8 mouse cellular contexts compared by ENCODE assay signal in the genomic region with DNA sequence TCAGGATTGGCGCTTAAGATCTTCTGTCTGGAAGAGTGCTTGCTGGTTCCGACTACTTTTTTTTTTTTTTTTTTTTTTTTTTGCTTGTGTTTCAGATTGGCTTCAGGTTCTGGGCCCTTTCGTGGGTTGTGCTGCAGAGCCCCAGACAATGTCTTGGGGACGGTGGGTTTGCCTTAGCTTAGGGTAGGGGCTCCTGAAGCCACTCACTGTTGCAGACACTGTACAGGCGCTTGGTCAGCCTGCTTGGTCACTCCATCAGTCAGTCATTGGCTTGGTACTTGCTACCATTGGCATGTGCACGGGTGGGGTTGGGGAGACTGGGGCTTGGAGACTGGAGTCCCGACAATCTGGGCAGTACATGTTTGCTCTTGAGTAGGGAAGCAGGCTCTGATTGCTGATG.
DNase-seq lines count a peak whose midpoint lies in the region; ATAC-seq lines count a peak whose summit lies in the region.

No protein-coding gene starts in this region.

- H3K4me2 ChIP-seq in heart, embryonic 13.5 days, result peak overlapping the region; percentile 83
- peak overlapping the region; percentile 64 for H3K4me2 ChIP-seq in embryonic facial prominence, embryonic 11.5 days (ENCODE audit: low read depth, low read length)
- peak overlapping the region; percentile 55 for H3K4me2 ChIP-seq in hindbrain, embryonic 14.5 days (replicated peaks)
- H3K4me2 ChIP-seq in midbrain, embryonic 12.5 days (replicated peaks), result peak overlapping the region; percentile 75

- peaks cover 21% of the 10 kb centered on the region for H3K4me1 ChIP-seq in heart, embryonic 13.5 days
- no peaks in the 10 kb centered on the region; the same call in none of the 2 replicates for H3K4me1 ChIP-seq in embryonic facial prominence, embryonic 11.5 days (ENCODE audit: control insufficient read depth, insufficient read depth, low read length)
- peaks cover 4% of the 10 kb centered on the region; the same call in 1 of the 2 replicates for H3K4me1 ChIP-seq in hindbrain, embryonic 14.5 days (replicated peaks; ENCODE audit: control insufficient read depth, insufficient read depth, low read length)
- peaks cover 17% of the 10 kb centered on the region for H3K4me1 ChIP-seq in midbrain, embryonic 12.5 days

- ATAC-seq in heart, embryonic 13.5 days (ENCODE audit: extremely low read depth, insufficient number of reproducible peaks, low FRiP score, low TSS enrichment), result no peak
- ATAC-seq in embryonic facial prominence, embryonic 11.5 days (replicated peaks; ENCODE audit: insufficient number of reproducible peaks, low FRiP score, low TSS enrichment, low read depth), result peak; percentile 49; the same call in 1 of the 2 replicates
- peak; percentile 36 for ATAC-seq in hindbrain, embryonic 14.5 days (ENCODE audit: low FRiP score)
- ATAC-seq in midbrain, embryonic 12.5 days (ENCODE audit: low FRiP score, low read depth), result peak; percentile 54; the same call in 1 of the 2 replicates
- ATAC-seq in inflammation-experienced regulatory T-cells, adult 6 months, result no peak

- no peak for DNase-seq in heart, adult 8-10 months (ENCODE audit: low spot score)
- no peak for DNase-seq in embryonic facial prominence, embryonic 11.5 days (ENCODE audit: low spot score)
- DNase-seq in hindbrain, embryonic 14.5 days (ENCODE audit: low spot score), result no peak
- no peak for DNase-seq in cerebellum, adult 9-11 months
- DNase-seq in urinary bladder, adult 18-20 months (ENCODE audit: low spot score in 2 of 2), result no peak

- H3K27me3 ChIP-seq in heart, embryonic 13.5 days (replicated peaks), result peaks cover 18% of the 10 kb centered on the region
- no peaks in the 10 kb centered on the region for H3K27me3 ChIP-seq in embryonic facial prominence, embryonic 11.5 days (ENCODE audit: control insufficient read depth, insufficient read depth, low read length)
- peaks cover 3% of the 10 kb centered on the region; the same call in 1 of the 2 replicates for H3K27me3 ChIP-seq in hindbrain, embryonic 14.5 days (ENCODE audit: control insufficient read depth, insufficient read depth, low read length)
- peaks cover 28% of the 10 kb centered on the region for H3K27me3 ChIP-seq in midbrain, embryonic 12.5 days

- H3K9me3 ChIP-seq in heart, embryonic 13.5 days, result no peaks in the 10 kb centered on the region
- H3K9me3 ChIP-seq in embryonic facial prominence, embryonic 11.5 days (replicated peaks; ENCODE audit: control insufficient read depth, low read length), result no peaks in the 10 kb centered on the region
- no peaks in the 10 kb centered on the region for H3K9me3 ChIP-seq in hindbrain, embryonic 14.5 days (ENCODE audit: control insufficient read depth, low read length)
- no peaks in the 10 kb centered on the region for H3K9me3 ChIP-seq in midbrain, embryonic 12.5 days

- no peaks in the 10 kb centered on the region for H3K36me3 ChIP-seq in heart, embryonic 13.5 days
- H3K36me3 ChIP-seq in embryonic facial prominence, embryonic 11.5 days (replicated peaks; ENCODE audit: control insufficient read depth, insufficient read depth, low read depth, low read length), result no peaks in the 10 kb centered on the region
- no peaks in the 10 kb centered on the region for H3K36me3 ChIP-seq in hindbrain, embryonic 14.5 days (replicated peaks; ENCODE audit: control insufficient read depth, insufficient read depth)
- no peaks in the 10 kb centered on the region for H3K36me3 ChIP-seq in midbrain, embryonic 12.5 days

- peak overlapping the region; percentile 48 for H3K4me3 ChIP-seq in heart, embryonic 13.5 days
- H3K4me3 ChIP-seq in embryonic facial prominence, embryonic 11.5 days (ENCODE audit: low read depth, low read length), result peak overlapping the region; percentile 23
- H3K4me3 ChIP-seq in hindbrain, embryonic 14.5 days (replicated peaks; ENCODE audit: low read length), result peak overlapping the region; percentile 27
- peak overlapping the region; percentile 36 for H3K4me3 ChIP-seq in midbrain, embryonic 12.5 days

- peak overlapping the region; percentile 61; the same call in 1 of the 2 replicates for H3K9ac ChIP-seq in heart, embryonic 13.5 days
- 0 out of 2 replicates have a peak overlapping the region, but pooled peaks have one; percentile 22 for H3K9ac ChIP-seq in embryonic facial prominence, embryonic 11.5 days (replicated peaks; ENCODE audit: low read length)
- H3K9ac ChIP-seq in hindbrain, embryonic 14.5 days, result 0 out of 2 replicates have a peak overlapping the region, but pooled peaks have one; percentile 6
- no peak overlapping the region; the same call in 1 of the 2 replicates for H3K9ac ChIP-seq in midbrain, embryonic 12.5 days (replicated peaks)

- WGBS in heart, embryonic 13.5 days, result 14% methylated on average over 7 of the region's 7 CpGs
- WGBS in embryonic facial prominence, embryonic 11.5 days, result 16% methylated on average over 7 of the region's 7 CpGs
- WGBS in hindbrain, embryonic 14.5 days, result 6% methylated on average over 7 of the region's 7 CpGs
- 12% methylated on average over 7 of the region's 7 CpGs for WGBS in midbrain, embryonic 12.5 days

- H3K27ac ChIP-seq in heart, embryonic 13.5 days (replicated peaks), result no peak overlapping the region
- peak overlapping the region; percentile 73 for H3K27ac ChIP-seq in embryonic facial prominence, embryonic 11.5 days (replicated peaks; ENCODE audit: low read depth, low read length)
- H3K27ac ChIP-seq in hindbrain, embryonic 14.5 days, result no peak overlapping the region
- H3K27ac ChIP-seq in midbrain, embryonic 12.5 days (replicated peaks), result no peak overlapping the region

Comparison
In these comparisons a context has a peak if more than half of its experiments do, and no peak if none do; other contexts are left out.
1. ATAC-seq: peak in embryonic facial prominence, embryonic 11.5 days (single experiment), hindbrain, embryonic 14.5 days (single experiment) and midbrain, embryonic 12.5 days (single experiment); none in heart, embryonic 13.5 days (single experiment) and inflammation-experienced regulatory T-cells, adult 6 months (single experiment).
2. Peak in every context shown above with its lines, with median percentiles within 50 percentile points of each other: H3K4me2 ChIP-seq and H3K4me3 ChIP-seq.